Mouse (Mus musculus) thymus, postnatal 0 days (tissue): ENCODE data around the gene Trank1. TPM values are rescaled to one million over a fixed set of nuclear protein-coding genes. Genes with fewer than 3 reads are reported as not detected.

ENCODE experiments used
- DNase-seq: peaks from one replicate; pipeline ENCODE4 v3.0.0-alpha.2; 2015; ENCODE audit warnings: low spot score
- polyA plus RNA-seq: library from polyadenylated mRNA; unstranded; fragments of >200 nt; fragmentation: Nextera tagmentation; extraction: Ambion mirVana; gene quantifications from 2 replicates; pipeline ENCODE4 v1.2.1, GENCODE M21; 2015

Trank1 gene
- 0.04 and 0.05 TPM in 2 replicates for polyA plus RNA-seq

DNA sequence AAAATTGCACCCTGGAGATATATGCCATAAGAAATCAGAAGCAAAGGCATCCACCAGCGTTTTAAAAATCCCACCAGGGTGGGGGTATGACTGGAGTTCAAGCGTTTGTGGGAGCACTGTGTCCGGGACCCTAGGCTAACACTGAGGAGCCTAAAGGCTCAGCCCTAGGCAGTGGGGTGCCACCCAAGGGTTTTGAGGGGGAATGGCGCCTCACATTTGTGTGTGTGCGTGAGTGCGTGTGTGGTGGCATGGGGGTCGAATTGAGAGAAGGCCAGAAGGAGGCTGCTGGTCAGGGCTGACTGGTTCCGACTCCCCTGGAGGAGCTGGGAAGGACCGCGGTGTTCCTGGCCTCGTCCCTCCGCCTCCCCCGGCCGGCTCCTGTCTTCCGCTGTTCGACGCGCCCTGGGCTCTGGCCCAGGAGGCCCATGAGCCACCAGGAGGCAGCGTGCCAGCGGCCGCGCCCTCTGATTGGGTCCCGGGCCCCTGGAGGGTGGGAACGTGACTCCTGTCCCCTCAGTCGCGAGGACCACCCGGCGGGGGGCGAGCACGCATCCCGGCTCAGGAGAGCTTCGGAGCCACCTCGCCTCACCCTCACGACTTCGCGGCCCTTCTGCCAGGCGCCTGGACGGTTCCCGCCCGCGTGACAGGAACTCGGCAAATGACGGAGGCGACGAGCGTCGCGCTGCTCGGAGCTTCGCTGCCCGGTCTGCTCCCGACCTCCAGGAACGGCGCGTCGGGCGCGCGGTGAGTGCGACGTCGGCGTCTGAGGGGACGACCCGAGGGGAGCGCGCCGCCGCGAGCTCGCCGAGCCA, at the start of gene Trank1:
TSS of gene Trank1 (plus strand) at position 709 of the 812 bp plus-strand sequence.
- DNase-seq, result no peak

DNA sequence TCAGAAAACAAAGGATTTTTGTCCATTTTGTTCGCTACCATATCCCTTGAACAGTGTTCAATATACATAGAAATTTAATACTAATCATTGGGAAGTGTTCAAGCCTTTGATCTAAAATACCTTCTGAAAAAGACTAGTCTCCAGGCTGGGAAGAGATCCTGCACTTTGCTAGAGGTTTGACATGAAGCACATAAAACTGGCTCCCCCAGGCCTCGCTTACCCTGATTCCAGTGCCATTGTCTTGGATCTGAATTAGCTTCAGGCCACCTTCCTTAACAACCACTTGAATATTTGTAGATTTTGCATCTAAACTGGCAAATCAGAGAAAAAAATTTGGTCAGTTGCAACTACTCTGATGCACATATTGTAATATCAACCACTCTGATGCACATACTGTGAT, 43.5 kb upstream of the Trank1 start:
- no peak for DNase-seq

DNA sequence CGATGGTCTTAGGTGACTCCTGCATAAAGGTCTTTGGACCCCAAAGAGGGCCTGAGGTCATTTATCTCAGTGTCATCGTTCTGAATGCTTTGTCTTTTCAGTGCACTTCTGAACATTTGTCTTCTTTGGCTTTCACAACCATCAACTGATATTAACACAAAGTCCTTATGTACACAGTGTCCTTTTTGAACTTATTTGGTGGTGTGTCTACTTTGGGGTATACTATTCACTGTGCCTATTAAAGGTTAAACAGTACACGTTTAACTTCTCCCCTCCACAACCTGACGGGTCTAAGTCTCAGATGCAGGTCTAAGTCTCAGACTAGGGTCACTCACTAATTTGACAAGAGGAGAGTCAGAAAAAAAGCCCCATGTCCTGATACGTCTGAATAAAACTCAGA, 40.9 kb upstream of the Trank1 start:
- peak; percentile 10 for DNase-seq

DNA sequence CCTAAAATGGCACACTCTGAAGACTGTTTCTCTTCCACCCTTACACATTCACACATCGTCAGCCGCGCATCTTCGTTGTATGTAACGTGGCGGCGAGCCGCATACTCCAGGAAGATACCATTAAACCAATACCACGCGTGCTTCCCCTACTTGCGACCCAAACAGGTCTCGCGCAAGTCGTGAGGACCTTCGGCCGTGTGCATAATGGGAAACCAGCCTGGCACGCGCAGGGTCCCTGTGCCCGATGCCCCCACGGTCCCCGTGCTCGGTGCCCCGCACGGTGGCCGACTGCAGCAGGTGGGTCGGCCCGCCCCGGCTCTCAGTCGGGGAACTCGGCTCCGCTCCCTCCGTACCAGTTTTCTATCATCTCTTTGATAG, 40.5 kb upstream of the Trank1 start:
- no peak for DNase-seq

DNA sequence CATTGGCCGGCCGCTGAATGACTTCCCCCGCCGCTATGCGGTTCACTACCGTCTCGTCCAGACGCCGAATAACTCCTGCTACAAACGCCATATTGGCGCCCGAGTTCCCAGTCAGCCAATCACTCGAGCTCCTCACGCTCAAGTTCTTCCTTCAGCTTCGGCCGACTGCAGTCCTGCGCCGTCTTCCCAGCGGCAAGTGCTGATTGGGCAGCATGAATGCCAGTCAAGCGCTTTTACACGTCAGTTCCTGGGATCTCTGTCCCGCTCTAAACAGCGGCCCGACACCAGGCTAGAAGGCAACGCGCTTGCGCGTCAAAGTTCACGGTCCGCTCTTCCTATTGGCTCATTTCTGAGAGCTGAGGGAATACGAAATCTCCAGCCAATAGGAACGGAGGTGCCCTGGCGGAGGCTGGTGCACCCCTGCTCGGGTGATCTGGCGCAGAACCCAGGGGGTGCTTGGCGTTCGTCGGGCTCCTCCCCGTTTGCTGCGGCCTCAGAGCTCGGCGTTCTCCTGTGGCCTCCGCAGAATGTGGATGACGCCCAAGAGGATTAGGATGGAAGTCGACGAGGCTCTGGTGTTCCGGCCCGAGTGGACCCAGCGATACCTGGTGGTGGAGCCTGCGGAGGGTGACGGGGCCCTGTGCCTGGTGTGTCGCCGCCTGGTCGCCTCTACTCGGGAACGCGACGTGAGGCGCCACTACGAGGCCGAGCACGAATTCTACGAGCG, 39.9 kb upstream of the Trank1 start, which contains the start of the genes Mlh1 and Epm2aip1:
TSS of gene Mlh1 (minus strand) at position 358 of the 727 bp plus-strand sequence.
TSS of gene Epm2aip1 (plus strand) at position 496 of the 727 bp plus-strand sequence.
- DNase-seq, result peak; percentile 100

DNA sequence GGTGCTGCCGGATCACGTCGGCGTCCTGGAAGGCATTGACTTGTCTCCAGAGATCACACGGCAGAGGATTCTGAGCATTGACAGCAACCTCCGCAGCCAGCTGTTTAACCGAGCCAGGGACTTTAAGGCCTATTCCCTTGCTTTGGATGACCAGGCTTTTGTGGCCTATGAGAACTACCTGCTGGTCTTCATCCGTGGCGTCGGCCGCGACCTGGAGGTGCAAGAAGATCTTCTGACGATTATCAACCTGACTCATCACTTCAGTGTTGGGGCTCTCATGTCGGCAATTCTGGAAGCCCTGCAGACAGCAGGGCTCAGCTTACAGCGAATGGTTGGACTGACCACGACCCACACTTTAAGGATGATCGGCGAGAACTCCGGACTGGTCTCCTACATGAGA, 39.2 kb upstream of the Trank1 start:
- no peak for DNase-seq

DNA sequence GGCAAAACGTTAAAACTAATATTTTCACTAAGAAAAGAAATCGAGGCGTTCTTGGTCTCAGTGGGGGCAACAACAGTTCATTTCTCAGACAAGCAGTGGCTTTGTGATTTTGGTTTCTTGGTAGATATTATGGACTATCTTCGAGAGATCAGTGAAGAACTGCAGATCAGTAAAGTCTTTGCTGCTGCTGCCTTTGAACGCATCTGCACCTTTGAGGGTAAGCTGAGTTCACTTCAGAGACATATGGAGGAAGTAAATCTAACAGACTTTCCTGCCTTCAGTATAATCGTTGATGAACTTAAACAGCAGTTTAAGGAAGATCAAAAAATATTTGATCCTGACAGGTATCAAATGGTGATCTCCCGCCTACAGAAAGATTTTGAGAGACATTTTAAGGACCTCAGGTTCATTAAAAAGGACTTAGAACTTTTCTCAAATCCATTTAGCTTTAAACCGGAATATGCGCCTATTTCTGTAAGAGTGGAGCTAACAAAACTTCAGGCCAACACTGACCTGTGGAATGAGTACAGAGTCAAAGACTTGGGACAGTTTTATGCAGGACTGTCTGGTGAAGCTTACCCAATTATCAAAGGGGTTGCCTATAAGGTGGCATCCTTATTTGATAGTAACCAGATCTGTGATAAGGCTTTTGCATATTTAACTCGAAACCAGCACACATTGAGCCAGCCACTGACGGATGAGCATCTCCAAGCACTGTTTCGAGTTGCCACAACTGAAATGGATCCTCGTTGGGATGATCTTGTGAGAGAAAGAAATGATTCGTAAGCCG, 38.3 kb upstream of the Trank1 start:
- DNase-seq, result peak; percentile 53

DNA sequence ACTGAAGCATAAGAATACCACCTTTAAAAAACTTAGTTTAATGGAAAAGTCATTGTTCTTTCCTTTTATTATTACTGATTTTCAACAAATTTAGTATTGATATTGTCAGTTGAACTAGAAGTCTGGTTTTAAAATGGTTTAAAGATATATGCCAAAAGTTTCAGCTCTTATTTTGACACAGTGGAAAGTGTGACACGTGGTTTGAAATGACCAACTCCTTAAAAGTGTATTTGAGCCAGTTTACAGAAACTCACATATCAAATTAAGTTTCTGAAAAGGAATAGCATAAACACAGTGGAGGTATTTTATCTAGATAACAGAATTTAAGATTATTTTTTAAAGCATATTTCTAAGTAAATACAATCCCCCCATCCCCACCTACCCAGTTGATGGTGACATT, 37.6 kb upstream of the Trank1 start:
- no peak for DNase-seq

DNA sequence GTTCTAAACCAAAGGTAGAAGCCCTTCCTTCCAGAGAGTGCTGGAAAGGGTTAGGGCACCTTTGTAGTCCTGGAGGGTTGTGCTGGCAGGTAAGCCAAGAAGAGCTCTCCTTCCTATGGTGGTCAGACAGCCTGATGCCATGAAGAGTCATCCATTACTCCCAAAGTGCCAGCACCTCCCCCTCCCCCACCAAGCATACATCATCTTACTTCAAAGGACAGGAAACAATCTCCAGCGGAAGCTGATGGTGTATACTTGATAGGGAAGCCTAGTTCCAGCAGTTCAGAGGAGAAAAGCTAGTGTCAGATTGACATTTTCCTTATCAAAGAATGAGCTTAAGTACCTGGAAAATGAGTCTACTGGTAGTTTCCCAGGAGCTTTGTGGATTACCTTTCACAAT, 36.4 kb upstream of the Trank1 start:
- peak; percentile 61 for DNase-seq

DNA sequence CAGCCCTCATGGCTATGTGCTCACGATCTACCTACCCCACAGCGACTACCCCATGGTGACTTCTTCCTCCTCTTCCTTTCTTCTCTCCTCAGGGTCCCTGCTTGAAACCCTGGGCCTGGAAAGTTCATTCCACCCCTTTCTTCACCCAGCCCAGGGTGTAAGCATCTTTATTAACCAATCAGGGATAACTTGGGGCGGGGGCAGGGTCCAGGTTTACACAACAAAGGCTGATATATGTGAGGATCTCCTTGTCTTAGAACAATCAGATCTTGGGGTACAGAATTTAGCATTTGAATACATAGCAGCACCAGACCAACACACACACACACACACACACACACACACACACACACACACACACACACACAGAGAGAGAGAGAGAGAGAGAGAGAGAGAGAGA, 26.5 kb upstream of the Trank1 start:
- DNase-seq, result no peak

DNA sequence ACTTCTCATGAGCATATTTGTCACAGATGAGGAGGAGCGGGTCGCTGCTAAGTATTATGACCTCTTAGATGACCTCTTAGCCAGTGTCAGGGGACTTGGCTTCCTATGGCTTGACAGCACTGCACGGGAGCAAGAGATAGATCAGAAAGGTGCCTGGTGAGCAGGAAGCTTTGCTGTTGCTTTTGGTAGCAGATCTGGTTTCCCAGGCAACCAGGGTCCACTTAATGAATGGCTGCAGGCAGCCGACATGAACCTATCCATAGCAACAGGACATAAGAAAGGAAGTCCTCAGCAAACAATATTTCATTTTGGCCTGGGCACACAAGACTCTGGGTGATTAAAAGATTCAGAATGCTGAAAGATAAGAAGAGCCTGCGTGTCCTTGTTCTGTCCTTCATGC, 25.9 kb upstream of the Trank1 start:
- no peak for DNase-seq

DNA sequence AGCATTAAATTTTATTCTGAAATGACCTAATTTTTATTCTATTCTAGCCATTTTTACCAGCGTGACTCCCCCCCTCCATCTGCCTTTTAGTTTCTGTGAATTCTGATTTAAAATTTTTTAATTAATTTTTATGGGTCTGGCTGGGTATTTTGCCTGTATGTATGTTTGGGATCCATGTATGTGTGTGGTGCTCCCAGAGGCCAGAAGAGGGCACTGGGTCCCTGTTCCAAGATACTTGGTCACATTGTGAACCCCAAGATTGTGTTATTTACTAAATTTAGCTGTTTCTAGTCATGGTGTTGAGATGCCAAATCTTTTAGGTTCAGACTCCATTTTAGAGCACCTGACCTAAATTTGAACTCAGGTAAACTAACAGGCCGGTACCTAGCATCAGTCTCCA, 25.1 kb upstream of the Trank1 start:
- DNase-seq, result no peak

DNA sequence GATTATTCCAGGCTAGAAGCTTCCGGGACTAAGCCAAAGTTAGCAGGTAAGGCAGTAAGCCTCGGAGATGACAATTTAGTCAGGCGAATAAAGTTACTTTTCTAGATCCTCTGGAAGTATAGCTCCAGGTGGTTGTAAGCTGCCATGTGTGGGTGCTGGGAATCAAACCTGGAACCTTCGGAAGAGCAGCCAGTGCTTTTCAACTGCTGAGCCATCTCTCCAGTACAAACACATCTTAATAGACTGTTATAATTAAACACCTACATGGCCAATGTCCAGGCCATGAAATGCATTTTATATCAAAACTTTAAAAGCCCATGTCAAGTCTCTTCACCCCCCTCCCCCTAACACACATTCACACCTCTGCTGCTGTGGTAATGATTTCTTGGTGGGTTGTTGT, 23.6 kb upstream of the Trank1 start:
- DNase-seq, result no peak

DNA sequence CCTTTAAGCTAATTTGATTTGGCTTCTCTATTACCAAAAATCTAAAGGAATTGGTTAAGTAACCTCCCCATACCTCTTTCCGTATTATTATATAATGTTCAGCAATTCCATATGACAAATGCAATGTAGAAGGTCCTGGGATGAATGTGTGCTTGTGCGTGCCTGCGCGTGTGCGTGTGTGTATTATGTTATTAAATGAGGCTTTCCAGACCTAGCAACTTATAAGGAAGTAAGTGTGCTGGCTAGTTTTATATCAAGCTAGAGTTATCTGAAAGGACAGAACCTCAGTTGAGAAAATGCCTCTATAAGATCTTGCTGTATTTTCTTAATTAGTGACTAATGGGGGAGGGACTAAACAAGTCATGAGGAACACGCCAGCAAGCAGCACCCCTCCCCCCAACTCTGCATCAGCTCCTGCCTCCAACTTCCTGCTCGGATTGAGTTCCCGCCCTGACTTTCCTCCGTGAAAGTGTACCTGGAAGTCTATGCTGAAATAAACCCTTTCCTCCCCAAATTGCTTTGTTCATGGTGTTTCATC, 22.2 kb upstream of the Trank1 start:
- no peak for DNase-seq

DNA sequence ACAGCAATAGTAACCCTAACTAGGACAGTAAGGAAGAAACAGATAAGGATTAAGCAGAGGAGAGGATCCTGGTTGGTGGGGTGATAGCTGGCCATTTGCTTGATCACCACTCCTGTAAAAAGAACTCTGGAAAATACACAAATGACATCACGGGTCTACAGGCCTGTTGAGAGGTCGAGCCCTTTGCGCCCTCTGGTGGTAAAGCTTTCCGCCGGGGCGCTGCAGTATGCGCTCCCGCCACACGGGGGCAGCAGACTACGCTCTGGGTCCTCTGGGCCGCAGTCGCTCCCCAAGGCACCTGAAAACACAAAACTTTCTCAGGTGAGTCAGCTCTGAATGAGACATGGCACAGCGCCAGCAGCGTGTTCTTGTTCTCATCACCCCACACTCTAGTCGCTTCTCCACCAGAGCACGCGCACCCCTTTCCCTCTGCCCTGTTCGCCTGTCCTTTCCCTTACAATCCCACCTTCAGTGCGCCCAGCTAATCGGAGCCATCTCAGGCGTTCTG, 21.7 kb upstream of the Trank1 start:
- peak; percentile 86 for DNase-seq

DNA sequence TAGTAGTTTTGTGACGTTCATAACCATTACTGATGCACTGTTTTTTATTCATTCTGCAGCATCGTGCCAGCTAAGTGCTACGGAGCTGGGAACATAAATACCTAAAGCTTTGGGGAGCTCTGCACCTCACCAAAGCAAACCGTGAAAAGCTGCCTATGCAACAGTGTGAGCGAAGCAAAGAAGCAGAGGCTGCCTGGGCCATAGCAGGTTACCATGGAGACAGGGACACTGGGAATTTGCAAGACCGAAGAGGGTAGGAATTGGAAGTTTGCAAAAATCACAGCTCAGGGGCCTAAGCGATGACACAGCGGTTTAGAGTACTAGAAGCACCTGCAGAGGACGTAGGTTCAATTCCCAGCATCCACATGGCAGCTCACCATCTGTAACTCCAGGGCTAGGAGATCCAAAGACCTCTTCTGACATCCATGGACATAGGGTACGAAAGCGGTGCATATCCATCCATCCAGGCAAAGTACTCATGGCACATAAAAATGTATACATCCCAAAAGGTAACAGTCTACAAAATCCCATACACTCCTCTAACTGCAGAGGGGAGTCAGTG, 20.9 kb upstream of the Trank1 start:
- DNase-seq, result no peak

DNA sequence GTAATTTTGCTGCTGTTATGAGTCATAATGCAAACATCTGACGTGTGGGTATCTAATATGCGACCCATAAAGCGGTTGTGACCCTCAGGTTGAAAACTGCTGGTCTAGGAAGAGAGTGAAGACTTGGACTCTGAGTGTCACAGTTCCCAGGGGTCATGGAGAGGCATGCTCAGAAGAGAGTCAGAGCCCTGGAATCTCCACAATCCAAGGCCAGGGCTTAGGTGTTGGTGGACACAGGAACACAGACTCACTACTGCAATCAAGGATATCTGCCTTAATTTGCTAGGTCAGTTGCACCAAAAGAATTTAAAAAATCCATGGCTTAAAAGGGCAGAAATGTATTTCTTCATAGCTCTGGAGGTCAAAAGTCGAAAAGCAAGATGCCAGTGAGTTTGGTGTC, 18.3 kb upstream of the Trank1 start:
- DNase-seq, result no peak

DNA sequence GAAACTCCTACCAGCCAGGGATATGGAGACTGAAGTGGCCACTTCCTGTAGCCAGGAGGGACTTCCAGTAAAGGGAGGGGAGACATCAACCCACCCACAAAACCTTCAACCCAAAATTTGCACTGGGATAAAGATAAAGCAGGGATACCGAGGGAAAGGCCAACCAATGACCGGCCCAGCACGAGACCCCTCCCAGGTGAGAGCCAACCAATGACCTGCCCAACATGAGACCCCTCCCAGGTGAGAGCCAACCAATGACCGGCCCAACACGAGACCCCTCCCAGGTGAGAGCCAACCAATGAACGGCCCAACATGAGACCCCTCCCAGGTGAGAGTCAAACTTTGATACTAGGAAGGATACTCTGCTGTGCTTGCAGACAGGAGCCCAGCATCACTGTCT, 16.6 kb upstream of the Trank1 start:
- DNase-seq, result no peak

DNA sequence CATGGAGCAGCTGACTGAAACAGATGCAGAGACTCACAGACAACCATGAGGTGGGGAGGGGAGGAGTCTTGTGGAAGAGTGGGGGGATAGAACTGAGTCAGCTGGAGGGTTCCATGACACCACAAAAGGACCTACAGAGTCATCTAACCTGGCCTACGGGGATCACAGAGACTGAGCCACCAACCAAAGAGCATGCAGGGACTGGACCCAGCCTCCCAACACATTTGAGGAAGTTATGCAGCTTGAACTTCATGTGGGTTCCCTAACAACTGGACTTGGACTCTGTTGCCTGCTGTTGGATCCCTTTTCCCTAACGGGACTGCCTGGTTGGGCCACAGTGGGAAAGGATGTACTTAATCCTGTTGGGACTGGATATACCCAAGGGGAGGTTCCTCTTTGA, 16.2 kb upstream of the Trank1 start:
- DNase-seq, result no peak

DNA sequence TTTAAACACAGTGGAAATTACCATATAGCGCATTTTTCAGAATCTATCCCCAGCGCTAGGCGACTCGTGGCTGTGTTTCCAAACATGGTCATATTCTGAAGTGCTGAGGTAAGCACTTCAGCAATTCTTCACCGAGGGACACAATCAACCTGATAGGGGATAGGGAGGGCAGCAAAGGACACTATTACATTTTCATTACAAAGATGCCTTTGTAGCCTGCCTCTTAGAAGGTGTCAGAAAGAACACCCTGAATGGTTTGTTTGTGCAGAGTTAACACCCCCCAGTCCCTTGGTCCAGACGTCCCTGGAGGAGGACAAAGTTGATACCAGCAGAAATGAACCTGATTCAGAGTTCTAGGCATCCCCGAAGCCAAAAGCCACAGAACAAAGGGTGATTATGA, 15.1 kb upstream of the Trank1 start:
- no peak for DNase-seq

DNA sequence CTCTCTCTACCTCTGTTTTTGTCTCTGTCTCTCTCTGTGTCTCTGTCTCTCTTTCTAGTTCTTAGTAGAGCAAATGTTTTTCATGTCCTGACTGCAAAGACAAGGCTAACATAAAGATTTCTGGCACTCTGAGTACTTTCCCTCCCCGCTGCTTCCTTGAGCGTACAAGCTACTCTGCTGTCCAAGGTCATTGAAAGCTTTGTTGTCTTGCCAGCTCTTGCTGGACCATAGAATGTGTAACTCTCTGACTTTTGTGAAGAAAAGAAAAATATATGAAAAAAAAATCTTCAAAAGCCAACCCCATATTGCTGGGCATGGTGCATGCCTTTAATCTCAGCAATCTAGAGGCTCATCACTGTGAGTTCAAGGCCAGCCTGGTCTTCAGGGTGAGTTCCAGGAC, 12.9 kb upstream of the Trank1 start:
- DNase-seq, result no peak
